Mouse (Mus musculus) stomach, postnatal 0 days (tissue): Measurements from ENCODE around the gene Pou4f1.

Experiments used
- CTCF ChIP-seq: IDR thresholded peaks from 2 replicates; pipeline ENCODE4 v1.5.1; 2016; ENCODE audit warnings: antibody characterized with exemption, low read depth, mild to moderate bottlenecking, moderate library complexity
- EP300 ChIP-seq: optimal IDR thresholded peaks from 2 replicates; pipeline ENCODE3; 2016; ENCODE audit warnings: antibody characterized with exemption

- TF ChIP-seq EP300, result no peak
- TF ChIP-seq CTCF, result no peak
These were observed 1.2 kb downstream of the Pou4f1 start for GRCm38 (mm10) chr14:104466557-104466956.
